Mouse (Mus musculus): ENCODE measurements around the gene Dars2.

DNA sequence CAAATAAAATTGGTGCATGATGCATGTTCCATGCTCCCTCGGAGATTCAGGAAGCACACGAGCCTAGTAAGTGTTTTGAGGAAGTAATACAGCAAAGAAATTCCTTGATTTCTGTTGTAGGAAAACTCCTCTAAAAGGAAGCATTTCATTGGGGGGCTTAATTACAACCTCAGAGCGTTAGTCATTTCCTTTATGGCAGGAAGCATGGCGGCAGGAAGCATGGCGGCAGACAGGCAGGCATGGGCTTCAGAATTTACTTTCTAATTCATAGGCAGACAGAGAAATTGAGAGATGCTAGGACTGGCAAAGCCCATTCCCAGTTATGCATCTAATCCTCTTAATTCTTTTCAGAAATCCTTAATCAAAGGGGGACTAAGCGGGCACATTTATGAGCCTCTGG lies 76.6 kb downstream of the Dars2 start:
- TF ChIP-seq POLR2AphosphoS2 (IDR thresholded peaks at IDR 0.05; ENCODE audit: low read depth, low read length) (no peak), EP300 (IDR thresholded peaks at IDR 0.05; ENCODE audit: low read length) (no peak), POLR2A (IDR thresholded peaks at IDR 0.05; ENCODE audit: low read depth, low read length) (no peak), JUN (IDR thresholded peaks at IDR 0.05; ENCODE audit: insufficient read depth, low read depth, low read length) (no peak), CTCF (conservative IDR thresholded peaks at IDR 0.05 in 1 of 2, IDR thresholded peaks at IDR 0.05 in 1 of 2; ENCODE audit: low read depth in 2 of 2, low read length in 2 of 2) (no peak), TCF12 (IDR thresholded peaks at IDR 0.05; ENCODE audit: low read depth, low read length) (no peak), MEF2A (IDR thresholded peaks at IDR 0.05; ENCODE audit: borderline replicate concordance, low read depth, low read length) (no peak), ZKSCAN1 (IDR thresholded peaks at IDR 0.05; ENCODE audit: borderline replicate concordance, low read depth, low read length) (no peak), NELFE (IDR thresholded peaks at IDR 0.05; ENCODE audit: low read depth, low read length) (no peak), SMC3 (IDR thresholded peaks at IDR 0.05; ENCODE audit: low read depth, low read length) (no peak), RAD21 (IDR thresholded peaks at IDR 0.05; ENCODE audit: low read depth, low read length) (no peak)
